Mouse (Mus musculus) ovary, postnatal 10 days (tissue): ENCODE results near the gene Olfr1364.
A peak's percentile ranks its signal among the peaks of the same experiment; 100 is the strongest.

Experiments used
- DNase-seq: peaks from one replicate; pipeline ENCODE4 v3.0.0; 2022; ENCODE audit warnings: low spot score

Gene Olfr1364

DNA sequence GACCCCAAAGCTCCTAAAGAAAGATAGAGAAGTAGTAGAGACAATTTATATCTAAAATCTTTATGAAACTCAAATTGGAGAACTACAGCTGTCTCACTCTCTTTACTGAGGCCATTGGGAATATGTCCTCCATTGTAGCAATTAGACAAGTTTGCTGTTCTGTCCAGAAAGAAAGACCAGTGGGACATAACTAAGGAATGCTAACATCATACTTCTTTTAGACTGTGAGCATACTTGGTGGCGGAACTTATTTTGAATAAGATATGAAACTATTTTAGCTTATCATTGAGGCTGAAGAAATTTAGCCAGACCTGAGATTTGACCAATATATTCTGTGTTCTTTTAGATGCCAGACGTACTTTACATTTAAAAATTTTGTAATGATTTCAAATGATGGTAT, at the start of gene Olfr1364:
Olfr1364 (minus strand) TSS at position 101 of the 400 bp plus-strand sequence.
- no peak for DNase-seq

DNA sequence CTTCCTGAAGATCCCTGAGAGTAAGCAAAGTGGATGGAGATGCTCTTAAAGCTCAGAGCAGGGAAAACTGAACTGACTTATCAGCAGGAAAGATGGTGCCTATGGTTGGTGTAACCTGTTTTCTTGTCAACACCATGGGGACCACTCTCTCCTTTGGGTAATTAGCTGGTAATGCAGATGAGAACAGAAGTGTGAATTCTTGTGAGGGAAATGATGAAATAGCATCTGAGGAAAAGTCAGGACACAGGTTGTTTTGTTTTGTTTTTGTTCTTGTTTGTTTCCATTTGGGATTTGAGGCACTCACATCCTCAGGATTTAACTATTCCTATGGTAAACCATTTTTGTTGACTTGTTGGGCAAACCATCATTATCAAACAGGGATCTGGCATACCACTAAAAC, 32.4 kb upstream of the Olfr1364 start, which contains the start of gene Olfr1362:
Olfr1362 (minus strand) TSS at position 101 of the 400 bp plus-strand sequence.
- DNase-seq: no peak

DNA sequence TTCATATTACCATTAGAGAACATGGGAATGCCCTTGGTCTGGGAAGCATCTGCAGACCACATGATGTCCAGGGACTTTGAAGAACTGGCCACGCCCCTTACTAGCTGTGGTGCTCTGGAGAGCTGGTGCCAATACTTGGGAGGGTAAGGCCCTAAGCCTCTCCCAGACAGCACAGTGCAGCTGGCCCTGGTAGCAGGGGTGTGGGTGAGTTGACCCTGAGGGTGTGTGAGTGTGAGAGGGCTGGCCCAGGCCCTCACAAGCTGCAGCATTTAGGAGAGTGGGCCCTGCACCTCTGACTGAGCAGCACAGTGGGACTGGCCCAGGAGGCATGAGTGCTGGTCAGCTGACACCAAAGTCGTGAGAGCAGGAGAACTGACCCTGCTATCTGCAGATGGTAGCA, 10.1 kb upstream of the Olfr1364 start:
- DNase-seq: no peak

DNA sequence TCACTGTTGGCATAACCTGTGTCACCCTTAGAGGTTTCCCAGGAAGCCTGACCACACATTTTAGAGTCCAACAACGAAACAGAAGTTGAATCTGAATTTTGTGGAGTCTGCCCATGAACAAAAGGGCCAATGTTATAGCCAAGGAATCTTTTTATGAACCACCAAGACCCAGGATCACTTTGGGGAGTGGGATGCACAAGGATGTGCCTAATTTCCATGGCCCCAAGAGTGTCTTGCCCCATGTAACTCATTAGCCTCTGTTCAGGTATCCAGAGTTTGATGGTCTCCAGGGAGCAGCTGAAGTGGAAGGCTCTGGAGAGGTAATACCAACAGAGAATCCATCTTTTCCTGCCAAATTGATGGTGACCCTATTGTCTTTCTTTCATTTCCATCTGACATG, 21.8 kb downstream of the Olfr1364 start, which contains the start of gene Olfr1535:
Olfr1535 (minus strand) TSS at position 101 of the 400 bp plus-strand sequence.
- DNase-seq: no peak

DNA sequence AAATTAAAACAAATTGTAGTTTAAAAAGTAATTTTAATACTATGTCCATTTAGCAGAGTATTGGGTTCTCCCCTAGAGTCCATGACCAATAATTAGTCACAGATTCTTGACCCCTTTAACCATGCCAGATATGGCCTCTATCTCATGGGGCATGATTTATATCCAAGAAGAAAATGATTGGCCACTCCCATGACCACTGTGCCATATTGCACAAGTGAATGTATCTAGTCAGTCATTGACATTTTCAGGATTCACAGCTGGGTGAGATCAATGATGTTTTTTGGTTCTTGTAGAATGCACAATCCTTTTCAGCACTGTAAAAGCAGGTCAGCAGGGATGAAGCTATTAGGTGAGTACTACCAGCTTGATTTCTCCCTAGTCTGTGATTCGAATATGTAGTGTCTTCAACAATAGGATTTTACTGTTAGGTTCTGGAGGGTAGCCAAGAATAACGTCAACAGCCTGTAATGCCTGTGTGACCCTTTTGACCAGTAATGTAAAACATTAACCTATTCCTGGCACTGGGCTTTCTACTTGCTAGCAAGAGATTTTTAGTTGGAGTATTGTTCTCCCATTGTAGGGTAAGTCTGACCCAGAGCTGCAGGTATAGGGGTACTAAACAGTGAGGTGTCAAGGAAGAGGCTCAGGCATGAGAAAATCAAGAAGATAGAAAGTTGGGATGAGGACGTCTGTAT, 31.0 kb downstream of the Olfr1364 start:
- no peak for DNase-seq

DNA sequence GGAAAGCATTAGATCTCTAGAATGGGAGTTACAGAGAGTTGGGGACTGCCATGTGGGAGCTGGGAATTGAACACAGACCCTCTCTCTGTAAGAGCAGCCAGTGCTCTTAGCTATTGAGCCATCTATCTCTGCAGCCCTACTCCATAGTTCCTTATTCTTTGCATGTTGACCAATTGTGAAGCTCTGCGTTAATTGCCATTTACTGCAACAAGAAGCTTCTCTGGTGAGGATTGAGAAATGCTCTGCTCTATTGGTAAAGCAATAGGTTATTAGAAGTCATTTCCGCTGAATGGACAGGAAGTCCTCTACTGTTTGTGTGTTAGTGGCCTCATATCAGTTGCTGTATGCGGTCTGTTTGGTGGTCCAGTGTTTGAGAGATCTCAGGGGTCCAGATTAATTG, 32.1 kb downstream of the Olfr1364 start:
- no peak for DNase-seq

DNA sequence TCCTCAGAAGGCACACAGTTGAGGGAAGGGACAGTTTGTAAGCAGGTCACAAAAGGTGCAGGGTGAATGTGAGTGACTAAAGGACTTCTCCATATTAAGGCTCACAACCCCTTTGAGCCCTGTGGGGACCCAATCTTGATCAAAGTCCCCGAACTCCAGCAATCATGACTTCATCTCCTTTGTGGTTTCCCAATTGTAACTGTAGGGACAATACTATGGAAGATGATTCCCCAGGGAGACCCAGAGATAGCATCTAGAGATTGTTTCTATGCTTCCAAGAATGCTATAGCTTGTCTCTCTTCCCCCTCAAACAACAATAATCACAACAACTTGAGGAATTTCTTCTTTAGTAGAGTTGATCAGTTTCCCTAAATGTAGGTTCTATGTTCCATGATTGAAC, 38.9 kb downstream of the Olfr1364 start, which contains the start of gene Olfr1366:
Olfr1366 (minus strand) TSS at position 101 of the 400 bp plus-strand sequence.
- DNase-seq: no peak

DNA sequence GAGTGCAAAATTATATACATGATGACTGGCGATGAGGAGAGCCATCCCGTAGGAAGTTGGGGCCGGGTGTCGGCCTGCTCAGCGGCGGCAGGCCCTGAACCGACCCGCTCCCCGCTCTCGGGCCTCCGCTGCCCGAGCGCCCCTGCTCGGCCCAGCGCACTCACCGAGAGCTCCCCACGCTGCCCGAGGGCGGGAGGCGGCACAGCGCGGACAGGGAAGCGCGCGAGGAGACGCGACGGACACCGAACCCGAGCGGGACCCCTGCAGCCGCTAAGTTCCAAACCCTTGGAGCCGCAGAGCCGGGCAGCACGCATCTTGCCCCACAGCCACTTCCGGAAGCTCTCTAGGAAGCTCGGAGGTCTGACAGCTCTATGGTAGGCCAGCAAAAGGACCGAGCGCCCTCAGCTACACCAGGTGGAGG, 50.8 kb downstream of the Olfr1364 start, which contains the start of gene Zkscan8:
Zkscan8 (minus strand) TSS at position 340 of the 421 bp plus-strand sequence.
- DNase-seq: peak; percentile 76

DNA sequence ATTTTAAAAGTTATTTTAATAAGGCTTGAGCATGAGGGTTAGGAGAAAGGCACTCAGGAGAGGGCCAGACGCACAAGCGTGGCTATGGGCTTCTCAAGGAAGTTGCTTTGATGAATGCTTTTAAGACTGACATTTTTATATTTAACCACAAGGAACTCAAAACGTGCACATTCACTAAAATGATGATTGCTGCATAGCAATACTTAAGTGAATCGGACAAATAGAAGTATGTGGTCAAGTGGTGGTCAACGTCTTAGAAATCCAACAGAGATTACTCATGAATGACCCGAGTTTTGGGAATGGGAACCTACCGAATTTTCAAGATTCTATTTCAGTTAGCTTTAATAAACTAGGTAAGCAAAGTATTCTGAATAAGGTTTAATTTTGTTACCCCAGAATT, 51.4 kb downstream of the Olfr1364 start:
- DNase-seq: no peak
